Mouse (Mus musculus): Measurements from ENCODE around the gene Lax1. TPM values are rescaled to one million over a fixed set of nuclear protein-coding genes. Genes with fewer than 3 reads are reported as not detected.

The Lax1 gene
- 0.25 and 0.27 TPM in 2 replicates for polyA plus RNA-seq (2012; rRNA removed)

DNA sequence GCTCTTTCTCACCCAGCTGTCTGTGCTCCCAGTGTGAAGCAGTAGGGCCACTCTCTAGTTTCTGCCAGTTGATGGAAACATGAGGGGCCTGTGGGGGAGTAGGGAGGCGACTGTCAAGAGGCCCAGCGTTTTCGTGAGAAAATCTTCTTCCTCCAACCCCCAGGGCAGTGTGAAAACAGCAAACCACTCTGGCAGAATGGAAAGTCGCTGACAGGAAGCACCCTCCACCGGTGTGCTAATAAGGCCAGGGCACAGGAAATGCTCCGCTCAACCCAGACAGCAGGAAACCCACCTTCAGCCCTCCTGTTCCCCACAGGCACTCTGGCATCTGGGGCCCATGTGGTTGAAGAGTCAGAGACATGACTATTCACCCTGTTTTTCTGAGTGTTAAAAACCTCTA is at the start of gene Lax1:
Gene Lax1 (minus strand): TSS at position 212 of the 400 bp plus-strand sequence.
- Histone ChIP-seq H3K27ac (ENCODE audit: insufficient read depth, low read length) (no peak within 1 kb of the TSS), H3K4me1 (ENCODE audit: control insufficient read depth, insufficient read depth, low read length) (no peaks in the 10 kb centered on the region), H3K4me3 (replicated peaks; ENCODE audit: insufficient read depth, low read depth, low read length) (no peak within 1 kb of the TSS), H3K27me3 (ENCODE audit: control insufficient read depth, insufficient read depth, low read length) (no peaks in the 10 kb centered on the region)
- no peak for DNase-seq
- no peak for TF ChIP-seq CTCF (IDR thresholded peaks at IDR 0.05; ENCODE audit: borderline replicate concordance, insufficient read depth, low read depth, low read length)
- no peak for TF ChIP-seq POLR2A (IDR thresholded peaks at IDR 0.05; ENCODE audit: borderline replicate concordance, insufficient read depth, low read length)
- 46% methylated on average over 6 of the region's 6 CpGs for WGBS

DNA sequence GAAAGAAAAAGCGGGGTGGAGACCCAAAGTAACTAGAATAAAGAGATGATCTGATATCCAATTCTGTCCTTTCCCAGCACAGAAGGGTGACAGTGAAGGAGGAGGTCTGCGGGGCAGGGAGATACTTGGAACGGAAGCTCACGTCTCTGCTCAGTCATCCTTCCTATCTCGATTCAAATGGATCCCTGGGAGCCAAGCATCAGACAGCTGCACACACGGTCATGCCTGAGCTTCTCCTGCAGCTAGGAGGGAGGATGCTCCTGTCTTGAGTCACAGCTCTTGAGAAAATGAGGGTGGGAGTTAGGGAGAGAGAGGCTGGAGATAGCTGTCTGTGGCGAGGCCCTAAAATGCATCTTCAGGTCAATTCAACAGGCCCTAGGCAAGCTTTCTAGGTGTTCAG is 46.8 kb upstream of the Lax1 start:
- Histone ChIP-seq H3K27ac (ENCODE audit: insufficient read depth, low read length) (no peak overlapping the region), H3K27me3 (ENCODE audit: control insufficient read depth, insufficient read depth, low read length) (no peaks in the 10 kb centered on the region), H3K4me3 (replicated peaks; ENCODE audit: insufficient read depth, low read depth, low read length) (no peak overlapping the region), H3K4me1 (ENCODE audit: control insufficient read depth, insufficient read depth, low read length) (peaks cover 6% of the 10 kb centered on the region; the same call in 1 of the 2 replicates)
- DNase-seq: peak in 1 of 2 experiments; percentile 16
- WGBS: 65% methylated on average over 7 of the region's 7 CpGs
- TF ChIP-seq CTCF (IDR thresholded peaks at IDR 0.05; ENCODE audit: borderline replicate concordance, insufficient read depth, low read depth, low read length): no peak
- TF ChIP-seq POLR2A (IDR thresholded peaks at IDR 0.05; ENCODE audit: borderline replicate concordance, insufficient read depth, low read length): no peak

- peak; percentile 73 to 77 for DNase-seq
- Histone ChIP-seq H3K4me1 (ENCODE audit: control insufficient read depth, insufficient read depth, low read length) (peaks cover 5% of the 10 kb centered on the region; the same call in 1 of the 2 replicates), H3K4me3 (replicated peaks; ENCODE audit: insufficient read depth, low read depth, low read length) (no peak overlapping the region), H3K27me3 (ENCODE audit: control insufficient read depth, insufficient read depth, low read length) (no peaks in the 10 kb centered on the region), H3K27ac (ENCODE audit: insufficient read depth, low read length) (no peak overlapping the region)
- no peak for TF ChIP-seq POLR2A (IDR thresholded peaks at IDR 0.05; ENCODE audit: borderline replicate concordance, insufficient read depth, low read length)
- peak; percentile 99 for TF ChIP-seq CTCF (IDR thresholded peaks at IDR 0.05; ENCODE audit: borderline replicate concordance, insufficient read depth, low read depth, low read length)
- 24% methylated on average over 17 of the region's 17 CpGs for WGBS
Measured at GRCm38 (mm10) chr1:133735995-133736652, 46.2 kb upstream of the Lax1 start.

DNA sequence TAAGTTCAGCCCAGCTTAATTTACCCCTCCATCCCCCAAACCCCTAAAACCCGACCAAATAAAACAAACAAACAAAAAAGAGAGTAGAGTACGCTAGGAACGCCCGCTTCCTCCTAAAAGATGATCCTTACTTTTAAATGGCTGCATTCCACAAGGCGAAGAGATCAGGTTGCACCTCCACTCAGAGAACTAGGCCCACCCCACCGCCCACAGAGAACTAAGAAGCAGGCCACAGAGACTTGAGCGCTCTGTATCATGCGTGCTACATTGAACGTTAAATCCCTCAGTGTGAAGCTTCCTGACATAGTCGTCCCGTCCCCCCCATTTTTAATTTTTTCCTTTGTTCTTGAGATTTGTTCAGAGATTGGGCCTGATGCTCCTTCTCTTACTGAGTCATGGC is 42.9 kb upstream of the Lax1 start:
- WGBS: 88% methylated on average over 11 of the region's 11 CpGs
- no peaks in the 10 kb centered on the region for H3K27me3 ChIP-seq (ENCODE audit: control insufficient read depth, insufficient read depth, low read length)
- H3K4me3 ChIP-seq (replicated peaks; ENCODE audit: insufficient read depth, low read depth, low read length): no peak overlapping the region
- no peak for DNase-seq
- TF ChIP-seq CTCF (IDR thresholded peaks at IDR 0.05; ENCODE audit: borderline replicate concordance, insufficient read depth, low read depth, low read length): no peak
- no peak for TF ChIP-seq POLR2A (IDR thresholded peaks at IDR 0.05; ENCODE audit: borderline replicate concordance, insufficient read depth, low read length)
- H3K27ac ChIP-seq (ENCODE audit: insufficient read depth, low read length): no peak overlapping the region
- H3K4me1 ChIP-seq (ENCODE audit: control insufficient read depth, insufficient read depth, low read length): peaks cover 5% of the 10 kb centered on the region; the same call in 1 of the 2 replicates

GRCm38 (mm10) chr1:133728339-133728738 is 38.4 kb upstream of the Lax1 start:
- Histone ChIP-seq H3K27ac (ENCODE audit: insufficient read depth, low read length) (no peak overlapping the region), H3K4me3 (replicated peaks; ENCODE audit: insufficient read depth, low read depth, low read length) (no peak overlapping the region), H3K27me3 (ENCODE audit: control insufficient read depth, insufficient read depth, low read length) (no peaks in the 10 kb centered on the region), H3K4me1 (ENCODE audit: control insufficient read depth, insufficient read depth, low read length) (no peaks in the 10 kb centered on the region)
- DNase-seq: no peak
- TF ChIP-seq POLR2A (IDR thresholded peaks at IDR 0.05; ENCODE audit: borderline replicate concordance, insufficient read depth, low read length) (no peak), CTCF (IDR thresholded peaks at IDR 0.05; ENCODE audit: borderline replicate concordance, insufficient read depth, low read depth, low read length) (no peak)
- 88% methylated on average over 7 of the region's 7 CpGs for WGBS

GRCm38 (mm10) chr1:133720342-133720741 is 30.4 kb upstream of the Lax1 start:
- no peak for TF ChIP-seq CTCF (IDR thresholded peaks at IDR 0.05; ENCODE audit: borderline replicate concordance, insufficient read depth, low read depth, low read length)
- no peak for TF ChIP-seq POLR2A (IDR thresholded peaks at IDR 0.05; ENCODE audit: borderline replicate concordance, insufficient read depth, low read length)
- no peak overlapping the region for H3K4me3 ChIP-seq (replicated peaks; ENCODE audit: insufficient read depth, low read depth, low read length)

DNA sequence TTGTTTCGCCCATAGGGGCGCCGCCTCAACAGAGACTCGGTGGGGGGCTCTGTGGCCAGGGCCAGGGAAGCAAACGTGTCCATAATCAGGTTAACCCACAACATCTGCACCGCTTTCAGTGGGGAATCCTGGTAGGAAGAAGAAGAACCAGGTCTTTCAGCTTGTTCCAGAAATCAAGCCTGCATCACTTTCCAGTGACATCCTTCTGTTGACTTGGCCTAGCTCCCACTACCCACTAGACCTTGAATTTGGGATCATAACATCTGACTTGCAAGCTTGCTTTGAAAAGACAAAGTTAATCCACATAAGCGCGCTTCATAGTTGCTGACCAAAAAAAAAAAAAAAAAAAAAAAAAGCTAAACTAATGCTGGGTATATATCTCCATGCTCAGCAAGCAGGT is 28.9 kb upstream of the Lax1 start:
- 37% methylated on average over 8 of the region's 8 CpGs for WGBS
- TF ChIP-seq POLR2A (IDR thresholded peaks at IDR 0.05; ENCODE audit: borderline replicate concordance, insufficient read depth, low read length) (no peak), CTCF (IDR thresholded peaks at IDR 0.05; ENCODE audit: borderline replicate concordance, insufficient read depth, low read depth, low read length) (no peak)

More at GRCm38 (mm10) chr1:133720342-133720741, 30.4 kb upstream of the Lax1 start:
- no peaks in the 10 kb centered on the region; the same call in 1 of the 2 replicates for H3K27me3 ChIP-seq (ENCODE audit: control insufficient read depth, insufficient read depth, low read length)
- peaks cover 6% of the 10 kb centered on the region; the same call in 1 of the 2 replicates for H3K4me1 ChIP-seq (ENCODE audit: control insufficient read depth, insufficient read depth, low read length)
- H3K27ac ChIP-seq (ENCODE audit: insufficient read depth, low read length): no peak overlapping the region
- WGBS: 86% methylated on average over 7 of the region's 7 CpGs
- DNase-seq: no peak

DNA sequence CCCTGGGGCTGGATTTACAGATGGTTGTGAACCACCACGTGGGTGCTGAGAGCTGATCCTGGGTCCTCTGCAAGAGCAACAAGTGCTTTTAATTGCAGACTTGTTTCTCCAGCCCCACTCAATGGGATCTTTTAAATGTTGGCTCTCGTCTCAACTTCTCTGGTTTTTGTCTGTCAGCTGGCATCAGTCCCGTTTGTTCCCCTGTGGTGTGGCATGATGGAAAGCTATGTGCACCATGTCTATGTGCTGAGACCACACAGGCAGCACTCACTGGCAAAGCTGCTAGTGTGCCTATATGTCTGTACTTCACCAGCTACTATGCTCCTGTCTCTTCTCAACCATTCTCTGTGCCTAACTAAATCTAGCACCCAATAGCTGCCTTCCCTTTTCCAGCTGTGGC is 28.4 kb upstream of the Lax1 start:
- no peaks in the 10 kb centered on the region; the same call in 1 of the 2 replicates for H3K27me3 ChIP-seq (ENCODE audit: control insufficient read depth, insufficient read depth, low read length)
- H3K27ac ChIP-seq (ENCODE audit: insufficient read depth, low read length): no peak overlapping the region
- no peak for DNase-seq
- 30% methylated on average over 3 of the region's 3 CpGs for WGBS
- H3K4me1 ChIP-seq (ENCODE audit: control insufficient read depth, insufficient read depth, low read length): peaks cover 6% of the 10 kb centered on the region; the same call in 1 of the 2 replicates
- no peak overlapping the region for H3K4me3 ChIP-seq (replicated peaks; ENCODE audit: insufficient read depth, low read depth, low read length)
- TF ChIP-seq CTCF (IDR thresholded peaks at IDR 0.05; ENCODE audit: borderline replicate concordance, insufficient read depth, low read depth, low read length) (no peak), POLR2A (IDR thresholded peaks at IDR 0.05; ENCODE audit: borderline replicate concordance, insufficient read depth, low read length) (no peak)

More for the DNA sequence above, 28.9 kb upstream of the Lax1 start:
- Histone ChIP-seq H3K27me3 (ENCODE audit: control insufficient read depth, insufficient read depth, low read length) (no peaks in the 10 kb centered on the region; the same call in 1 of the 2 replicates), H3K4me3 (replicated peaks; ENCODE audit: insufficient read depth, low read depth, low read length) (no peak overlapping the region), H3K4me1 (ENCODE audit: control insufficient read depth, insufficient read depth, low read length) (peaks cover 6% of the 10 kb centered on the region; the same call in 1 of the 2 replicates), H3K27ac (ENCODE audit: insufficient read depth, low read length) (no peak overlapping the region)
- DNase-seq: no peak

Measured in cerebellum, adult 2 months (tissue).